Mouse (Mus musculus) olfactory bulb, adult 2 months (tissue): ENCODE measurements around the gene Gm7735. TPM values are rescaled to one million over a fixed set of nuclear protein-coding genes. Genes with fewer than 3 reads are reported as not detected.
"Not testable (repeated sequence)": the region's sequence is repeated elsewhere in the genome, so short reads cannot be mapped to it uniquely, and the experiment has no call there.

Source experiments
- H3K27ac ChIP-seq: fragments of 200-500 bp; 2 replicates; pipeline ENCODE4 v1.5.1; 2012; ENCODE audit warnings: low read depth, low read length; ENCODE audit not compliant: insufficient read depth
- H3K4me1 ChIP-seq: fragments of 200-500 bp; 2 replicates; pipeline ENCODE4 v1.6.1; 2012; ENCODE audit warnings: low read length; ENCODE audit not compliant: control insufficient read depth, insufficient read depth
- H3K4me3 ChIP-seq: fragments of 200-500 bp; 2 replicates; pipeline ENCODE4 v1.5.1; 2012; ENCODE audit warnings: mild to moderate bottlenecking, low read depth, low read length, moderate library complexity; ENCODE audit not compliant: insufficient read depth
- CTCF ChIP-seq: fragments of 200-500 bp; IDR thresholded peaks from 2 replicates; pipeline ENCODE4 v1.5.1; 2012; ENCODE audit warnings: low read depth, mild to moderate bottlenecking, low read length, moderate library complexity; ENCODE audit not compliant: insufficient read depth
- POLR2A ChIP-seq: fragments of 200-500 bp; IDR thresholded peaks from 2 replicates; pipeline ENCODE4 v1.6.1; 2012; ENCODE audit warnings: mild to moderate bottlenecking, low read depth, low read length, moderate library complexity; ENCODE audit not compliant: insufficient read depth
- WGBS: fragments of 180-500 bp; shearing (Covaris S2); methylation state at CpG from one replicate; pipeline ENCODE4 v1.1.7; 2018; 5-methylcytosine and 5-hydroxymethylcytosine counted together
- polyA plus RNA-seq: library from polyadenylated mRNA; stranded (reverse); fragments of >200 nt; gene quantifications from 2 replicates; pipeline ENCODE4 v1.2.4, GENCODE M21; 2012; ENCODE audit warnings: low replicate concordance; ENCODE audit not compliant: missing spikeins, insufficient read depth, insufficient read length

The Gm7735 gene
- polyA plus RNA-seq, result not detected in 2 replicates

DNA sequence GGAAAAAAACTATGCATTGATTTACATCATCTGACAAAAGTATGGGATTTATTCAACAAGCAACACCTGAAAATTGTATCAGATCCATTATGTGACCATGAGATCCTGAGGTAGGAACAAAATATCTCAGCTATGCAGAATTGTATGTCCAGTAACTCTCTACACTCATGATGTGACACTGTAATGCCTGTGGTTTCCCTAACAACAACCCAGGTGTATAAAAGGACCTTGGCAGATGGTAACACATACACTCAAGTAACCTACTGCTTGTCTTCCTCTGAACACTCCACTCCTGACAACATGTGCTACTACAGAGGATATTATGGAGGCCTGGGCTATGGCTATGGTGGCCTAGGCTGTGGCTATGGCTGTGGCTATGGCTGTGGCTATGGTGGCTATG lies at the start of gene Gm7735:
TSS of gene Gm7735 (plus strand) at position 301 of the 400 bp plus-strand sequence.
- H3K4me1 ChIP-seq, H3K27ac ChIP-seq, H3K4me3 ChIP-seq: not testable (repeated sequence)

GRCm38 (mm10) chr16:89140551-89140950 lies 28.7 kb upstream of the Gm7735 start, which contains the start of gene Gm6358:
TSS of gene Gm6358 (plus strand) at chr16:89140851.
- TF ChIP-seq CTCF, result no peak
- 100% methylated on average over 1 of the region's 1 CpGs for WGBS
- H3K27ac ChIP-seq, result no peak within 1 kb of the TSS
- no peaks in the 10 kb centered on the region for H3K4me1 ChIP-seq
- no peak within 1 kb of the TSS for H3K4me3 ChIP-seq

DNA sequence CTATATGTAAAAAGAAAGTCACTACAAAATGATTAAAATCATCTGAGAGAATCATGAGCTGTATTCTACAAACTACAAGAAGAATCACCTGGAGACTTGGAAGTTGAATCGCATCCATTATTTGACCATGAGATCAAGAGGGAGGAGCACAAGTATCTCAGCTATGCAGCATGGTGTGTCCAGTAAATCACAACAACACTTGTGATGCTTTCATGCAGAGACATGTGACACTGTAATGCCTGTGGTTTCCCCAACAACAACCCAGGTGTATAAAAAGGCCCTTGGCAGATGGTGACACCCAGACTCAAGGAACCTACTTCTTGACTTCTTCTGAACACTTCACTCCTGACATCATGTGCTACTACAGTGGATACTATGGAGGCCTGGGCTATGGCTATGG lies 18.5 kb upstream of the Gm7735 start, which contains the start of gene Gm10061:
TSS of gene Gm10061 (plus strand) at position 301 of the 400 bp plus-strand sequence.
- H3K4me3 ChIP-seq, result no peak within 1 kb of the TSS
- 98% methylated on average over 1 of the region's 1 CpGs for WGBS
- no peak within 1 kb of the TSS for H3K27ac ChIP-seq
- TF ChIP-seq CTCF (no peak), POLR2A (no peak)
- H3K4me1 ChIP-seq, result no peaks in the 10 kb centered on the region

GRCm38 (mm10) chr16:89157652-89158051 lies 11.6 kb upstream of the Gm7735 start, which contains the start of gene Gm9789:
TSS of gene Gm9789 (plus strand) at chr16:89157952.
- Histone ChIP-seq H3K4me1 (no peaks in the 10 kb centered on the region), H3K4me3 (no peak within 1 kb of the TSS), H3K27ac (no peak within 1 kb of the TSS)
- no peak for TF ChIP-seq CTCF
- WGBS, result 91% methylated on average over 4 of the region's 4 CpGs

GRCm38 (mm10) chr16:89174435-89174834 lies 5.1 kb downstream of the Gm7735 start, which contains the start of gene 1110057P08Rik:
TSS of gene 1110057P08Rik (plus strand) at chr16:89174735.
- no peak within 1 kb of the TSS for H3K27ac ChIP-seq
- TF ChIP-seq POLR2A (no peak), CTCF (no peak)
- H3K4me1 ChIP-seq, result no peaks in the 10 kb centered on the region
- 87% methylated on average over 2 of the region's 2 CpGs for WGBS
- no peak within 1 kb of the TSS for H3K4me3 ChIP-seq

DNA sequence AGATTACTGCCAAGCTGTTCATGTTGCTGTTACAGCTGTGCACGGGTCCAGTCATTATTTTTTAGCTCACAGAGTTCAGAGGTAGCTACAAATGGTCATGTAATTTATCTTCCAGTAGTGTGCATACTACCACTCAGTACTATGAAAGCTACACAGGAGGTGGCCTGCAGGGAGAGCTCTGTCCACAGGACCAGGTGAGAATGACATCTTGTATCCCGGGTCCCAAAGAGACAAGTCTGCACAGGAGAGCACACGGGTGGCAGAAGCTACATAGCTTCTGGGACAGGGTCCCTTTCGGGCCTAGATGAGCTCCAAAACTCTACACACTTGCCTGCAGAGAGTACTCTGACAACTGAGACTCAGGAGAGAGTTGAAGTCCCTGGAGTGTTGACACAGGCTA lies 19.3 kb downstream of the Gm7735 start:
- Histone ChIP-seq H3K27ac (no peak overlapping the region), H3K4me1 (no peaks in the 10 kb centered on the region), H3K4me3 (no peak overlapping the region)
- TF ChIP-seq POLR2A, result no peak
- 84% methylated on average over 4 of the region's 4 CpGs for WGBS

DNA sequence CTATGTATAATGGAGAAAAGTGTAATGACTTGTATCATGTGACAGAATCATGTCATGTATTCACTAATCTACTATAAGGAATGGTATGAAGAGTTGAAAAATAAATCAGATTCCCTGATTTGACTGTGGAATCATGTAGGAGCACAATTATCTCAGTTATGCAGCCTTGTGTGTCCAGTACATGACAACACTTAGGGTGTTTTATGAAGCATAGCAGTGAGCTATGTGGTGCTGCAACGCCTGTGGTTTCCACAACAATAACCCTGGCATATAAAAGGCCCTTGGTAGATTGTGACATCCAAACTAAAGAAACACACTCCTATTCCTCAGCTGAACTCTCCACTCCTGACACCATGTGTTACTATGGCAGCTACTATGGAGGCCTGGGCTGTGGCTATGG lies 36.3 kb downstream of the Gm7735 start, which contains the start of gene Krtap20-2:
TSS of gene Krtap20-2 (plus strand) at position 301 of the 400 bp plus-strand sequence.
- TF ChIP-seq POLR2A, result no peak
- TF ChIP-seq CTCF, result no peak
- 72% methylated on average over 1 of the region's 1 CpGs for whole genome bisulfite sequencing
- Histone ChIP-seq H3K27ac (no peak within 1 kb of the TSS), H3K4me1 (no peaks in the 10 kb centered on the region), H3K4me3 (no peak within 1 kb of the TSS)

Other genes with a start within 250 kb of the Gm7735 start
- gene Krtap19-9b, start 237.2 kb upstream of the Gm7735 start, polyA plus RNA-seq, result not detected in 2 replicates
- not detected in 2 replicates for gene Krtap16-3, start 206.6 kb upstream of the Gm7735 start, polyA plus RNA-seq
- not detected in 2 replicates for gene Krtap22-2, start 158.7 kb upstream of the Gm7735 start, polyA plus RNA-seq
- not detected in 2 replicates for gene Gm10229, start 154.2 kb upstream of the Gm7735 start, polyA plus RNA-seq
- not detected in 2 replicates for gene Krtap6-1, start 137.8 kb upstream of the Gm7735 start, polyA plus RNA-seq
- not detected in 2 replicates for gene Gm10228, start 128.0 kb upstream of the Gm7735 start, polyA plus RNA-seq
- gene Krtap6-5, start 121.6 kb upstream of the Gm7735 start, polyA plus RNA-seq, result not detected in 2 replicates
- gene 1110025L11Rik, start 105.5 kb upstream of the Gm7735 start, polyA plus RNA-seq, result not detected in 2 replicates
- gene Krtap6-3, start 85.5 kb upstream of the Gm7735 start, polyA plus RNA-seq, result not detected in 2 replicates
- not detected in 2 replicates for gene Gm6358, start 28.6 kb upstream of the Gm7735 start, polyA plus RNA-seq
- not detected in 2 replicates for gene Gm10061, start 18.4 kb upstream of the Gm7735 start, polyA plus RNA-seq
- gene Gm9789, start 11.5 kb upstream of the Gm7735 start, polyA plus RNA-seq, result not detected in 2 replicates
- not detected in 2 replicates for gene 1110057P08Rik, start 5.2 kb downstream of the Gm7735 start, polyA plus RNA-seq
- gene Krtap20-2, start 36.4 kb downstream of the Gm7735 start, polyA plus RNA-seq, result not detected in 2 replicates
- gene Krtap21-1, start 234.4 kb downstream of the Gm7735 start, polyA plus RNA-seq, result not detected in 2 replicates